Mouse (Mus musculus): ENCODE data around the gene Dapk3. TPM values are rescaled to one million over a fixed set of nuclear protein-coding genes. Genes with fewer than 3 reads are reported as not detected.
"Not testable (repeated sequence)": the region's sequence is repeated elsewhere in the genome, so short reads cannot be mapped to it uniquely, and the experiment has no call there.

Gene Dapk3
- polyA plus RNA-seq, 1 experiment from 2014 or later = 40.5 TPM

DNA sequence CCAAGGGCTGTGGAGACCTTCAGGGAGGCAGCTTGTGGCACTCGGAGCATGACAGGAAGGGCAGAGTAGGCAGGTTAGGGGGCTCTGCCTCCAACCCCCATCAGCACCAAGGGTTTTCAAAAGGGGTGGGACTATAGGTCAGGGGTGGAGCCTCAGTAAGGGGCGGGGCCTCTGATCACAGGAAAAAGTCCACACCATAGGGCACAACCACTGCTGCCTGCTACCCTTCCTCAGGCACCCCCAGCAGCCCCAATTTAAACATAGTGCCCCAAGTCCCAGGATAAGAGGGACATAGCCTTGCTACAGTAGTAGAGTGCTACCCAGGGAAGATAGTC, 20.5 kb upstream of the Dapk3 start:
- ATAC-seq (ENCODE audit: low read depth) = no peak
- H3K27me3 ChIP-seq (ENCODE audit: control insufficient read depth, insufficient read depth, low read depth, low read length) = no peaks in the 10 kb centered on the region
- H3K36me3 ChIP-seq (ENCODE audit: control insufficient read depth, insufficient read depth, low read length) = peaks cover 27% of the 10 kb centered on the region
- H3K27ac ChIP-seq (ENCODE audit: low read length) = no peak overlapping the region
- H3K9me3 ChIP-seq (ENCODE audit: control insufficient read depth, low read length) = no peaks in the 10 kb centered on the region
- peaks cover 11% of the 10 kb centered on the region for H3K4me1 ChIP-seq (replicated peaks; ENCODE audit: control insufficient read depth, insufficient read depth, low read length)
- WGBS = 55% methylated on average over 2 of the region's 2 CpGs
- H3K9ac ChIP-seq (ENCODE audit: low read length) = no peak overlapping the region
- no peak overlapping the region for H3K4me3 ChIP-seq (ENCODE audit: low read length)
- H3K4me2 ChIP-seq (ENCODE audit: low read depth, low read length) = no peak overlapping the region

- H3K9me3 ChIP-seq (ENCODE audit: control insufficient read depth, low read length) = no peaks in the 10 kb centered on the region
- no peak overlapping the region for H3K27ac ChIP-seq (ENCODE audit: low read length)
- H3K9ac ChIP-seq (ENCODE audit: low read length) = no peak overlapping the region
- no peak for ATAC-seq (ENCODE audit: low read depth)
- H3K4me1 ChIP-seq (replicated peaks; ENCODE audit: control insufficient read depth, insufficient read depth, low read length) = peaks cover 15% of the 10 kb centered on the region
- 54% methylated on average over 8 of the region's 8 CpGs for WGBS
- H3K4me2 ChIP-seq (ENCODE audit: low read depth, low read length) = no peak overlapping the region
- no peak overlapping the region for H3K4me3 ChIP-seq (ENCODE audit: low read length)
- H3K36me3 ChIP-seq (ENCODE audit: control insufficient read depth, insufficient read depth, low read length) = peaks cover 19% of the 10 kb centered on the region
- no peaks in the 10 kb centered on the region for H3K27me3 ChIP-seq (ENCODE audit: control insufficient read depth, insufficient read depth, low read depth, low read length)
Observed at GRCm38 (mm10) chr10:81165118-81165517, 17.7 kb upstream of the Dapk3 start.

- peak within 1 kb of the TSS; percentile 85 for H3K27ac ChIP-seq (ENCODE audit: low read length)
- H3K36me3 ChIP-seq (ENCODE audit: control insufficient read depth, insufficient read depth, low read length) = peaks cover 8% of the 10 kb centered on the region; the same call in 1 of the 2 replicates
- no peaks in the 10 kb centered on the region for H3K27me3 ChIP-seq (ENCODE audit: control insufficient read depth, insufficient read depth, low read depth, low read length)
- peak within 1 kb of the TSS; percentile 70 for H3K4me2 ChIP-seq (ENCODE audit: low read depth, low read length)
- peak within 1 kb of the TSS; percentile 91 for H3K9ac ChIP-seq (ENCODE audit: low read length)
- peak; percentile 94 for ATAC-seq (ENCODE audit: low read depth)
- no peaks in the 10 kb centered on the region for H3K9me3 ChIP-seq (ENCODE audit: control insufficient read depth, low read length)
- peak within 1 kb of the TSS; percentile 75 for H3K4me3 ChIP-seq (ENCODE audit: low read length)
- H3K4me1 ChIP-seq (replicated peaks; ENCODE audit: control insufficient read depth, insufficient read depth, low read length) = peaks cover 15% of the 10 kb centered on the region
- WGBS = under 1% methylated on average over 54 of the region's 64 CpGs
Observed at GRCm38 (mm10) chr10:81167200-81168086, 15.4 kb upstream of the Dapk3 start, which contains the start of gene Pias4. Gene Pias4, minus strand, starts transcription at chr10:81167923.

GRCm38 (mm10) chr10:81168087-81168431, 14.7 kb upstream of the Dapk3 start:
- Histone ChIP-seq H3K4me2 (ENCODE audit: low read depth, low read length) (peak overlapping the region; percentile 70), H3K27ac (ENCODE audit: low read length) (peak overlapping the region; percentile 85), H3K9me3 (ENCODE audit: control insufficient read depth, low read length) (no peaks in the 10 kb centered on the region), H3K4me1 (replicated peaks; ENCODE audit: control insufficient read depth, insufficient read depth, low read length) (peaks cover 15% of the 10 kb centered on the region), H3K4me3 (ENCODE audit: low read length) (peak overlapping the region; percentile 55), H3K9ac (ENCODE audit: low read length) (peak overlapping the region; percentile 66), H3K36me3 (ENCODE audit: control insufficient read depth, insufficient read depth, low read length) (peaks cover 4% of the 10 kb centered on the region; the same call in 1 of the 2 replicates), H3K27me3 (ENCODE audit: control insufficient read depth, insufficient read depth, low read depth, low read length) (no peaks in the 10 kb centered on the region)
- WGBS = 7% methylated on average over 5 of the region's 5 CpGs
- ATAC-seq (ENCODE audit: low read depth) = peak; percentile 61

GRCm38 (mm10) chr10:81168521-81169244, 14.1 kb upstream of the Dapk3 start:
- Histone ChIP-seq H3K4me1 (replicated peaks; ENCODE audit: control insufficient read depth, insufficient read depth, low read length) (peaks cover 20% of the 10 kb centered on the region), H3K4me3 (ENCODE audit: low read length) (peak overlapping the region; percentile 55), H3K9ac (ENCODE audit: low read length) (peak overlapping the region; percentile 66), H3K36me3 (ENCODE audit: control insufficient read depth, insufficient read depth, low read length) (peaks cover under 1% of the 10 kb centered on the region; the same call in 1 of the 2 replicates), H3K4me2 (ENCODE audit: low read depth, low read length) (peak overlapping the region; percentile 70), H3K27ac (ENCODE audit: low read length) (peak overlapping the region; percentile 85), H3K27me3 (ENCODE audit: control insufficient read depth, insufficient read depth, low read depth, low read length) (no peaks in the 10 kb centered on the region), H3K9me3 (ENCODE audit: control insufficient read depth, low read length) (no peaks in the 10 kb centered on the region)
- WGBS = 2% methylated on average over 29 of the region's 29 CpGs
- ATAC-seq (ENCODE audit: low read depth) = peak; percentile 56; the same call in 1 of the 2 replicates

GRCm38 (mm10) chr10:81169411-81169900, 13.3 kb upstream of the Dapk3 start:
- H3K27ac ChIP-seq (ENCODE audit: low read length) = peak overlapping the region; percentile 50; the same call in 1 of the 2 replicates
- H3K4me3 ChIP-seq (ENCODE audit: low read length) = not testable (repeated sequence)

DNA sequence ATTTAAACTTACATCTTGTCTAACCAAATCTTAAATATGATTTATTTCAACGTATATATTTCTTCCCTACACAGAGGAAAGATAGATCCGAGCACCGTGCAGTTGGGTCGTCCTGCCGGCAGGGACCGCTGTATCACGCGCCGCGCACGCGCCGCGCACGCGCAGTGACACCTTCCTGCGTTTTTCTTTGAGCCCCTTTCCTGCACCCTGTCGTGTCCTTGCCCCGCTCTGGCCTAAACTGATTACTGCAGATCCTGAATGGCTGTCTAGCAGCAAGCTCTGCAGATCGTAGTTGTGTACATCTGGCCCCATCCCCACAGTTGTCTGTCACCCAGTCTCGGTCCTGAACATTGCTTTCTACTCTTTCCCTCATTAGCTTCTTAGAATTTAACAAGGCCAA, 9.7 kb upstream of the Dapk3 start:
- H3K27ac ChIP-seq (ENCODE audit: low read length) = peak overlapping the region; percentile 77
- no peaks in the 10 kb centered on the region for H3K9me3 ChIP-seq (ENCODE audit: control insufficient read depth, low read length)
- ATAC-seq (ENCODE audit: low read depth) = peak; percentile 11
- H3K4me1 ChIP-seq (replicated peaks; ENCODE audit: control insufficient read depth, insufficient read depth, low read length) = peaks cover 31% of the 10 kb centered on the region
- H3K4me3 ChIP-seq (ENCODE audit: low read length) = 0 out of 2 replicates have a peak overlapping the region, but pooled peaks have one; percentile 1
- WGBS = 7% methylated on average over 21 of the region's 21 CpGs
- peak overlapping the region; percentile 62 for H3K9ac ChIP-seq (ENCODE audit: low read length)
- peaks cover 6% of the 10 kb centered on the region for H3K36me3 ChIP-seq (ENCODE audit: control insufficient read depth, insufficient read depth, low read length)
- H3K27me3 ChIP-seq (ENCODE audit: control insufficient read depth, insufficient read depth, low read depth, low read length) = no peaks in the 10 kb centered on the region
- H3K4me2 ChIP-seq (ENCODE audit: low read depth, low read length) = peak overlapping the region; percentile 48

More at GRCm38 (mm10) chr10:81169411-81169900, 13.3 kb upstream of the Dapk3 start:
- H3K9ac ChIP-seq (ENCODE audit: low read length); H3K27me3 ChIP-seq (ENCODE audit: control insufficient read depth, insufficient read depth, low read depth, low read length); H3K36me3 ChIP-seq (ENCODE audit: control insufficient read depth, insufficient read depth, low read length); ATAC-seq (ENCODE audit: low read depth); H3K9me3 ChIP-seq (ENCODE audit: control insufficient read depth, low read length): not testable (repeated sequence)
- WGBS = 24% methylated on average over 9 of the region's 14 CpGs
- Histone ChIP-seq H3K4me1 (replicated peaks; ENCODE audit: control insufficient read depth, insufficient read depth, low read length) (peaks cover 23% of the 10 kb centered on the region), H3K4me2 (ENCODE audit: low read depth, low read length) (peak overlapping the region; percentile 34; the same call in 1 of the 2 replicates)

DNA sequence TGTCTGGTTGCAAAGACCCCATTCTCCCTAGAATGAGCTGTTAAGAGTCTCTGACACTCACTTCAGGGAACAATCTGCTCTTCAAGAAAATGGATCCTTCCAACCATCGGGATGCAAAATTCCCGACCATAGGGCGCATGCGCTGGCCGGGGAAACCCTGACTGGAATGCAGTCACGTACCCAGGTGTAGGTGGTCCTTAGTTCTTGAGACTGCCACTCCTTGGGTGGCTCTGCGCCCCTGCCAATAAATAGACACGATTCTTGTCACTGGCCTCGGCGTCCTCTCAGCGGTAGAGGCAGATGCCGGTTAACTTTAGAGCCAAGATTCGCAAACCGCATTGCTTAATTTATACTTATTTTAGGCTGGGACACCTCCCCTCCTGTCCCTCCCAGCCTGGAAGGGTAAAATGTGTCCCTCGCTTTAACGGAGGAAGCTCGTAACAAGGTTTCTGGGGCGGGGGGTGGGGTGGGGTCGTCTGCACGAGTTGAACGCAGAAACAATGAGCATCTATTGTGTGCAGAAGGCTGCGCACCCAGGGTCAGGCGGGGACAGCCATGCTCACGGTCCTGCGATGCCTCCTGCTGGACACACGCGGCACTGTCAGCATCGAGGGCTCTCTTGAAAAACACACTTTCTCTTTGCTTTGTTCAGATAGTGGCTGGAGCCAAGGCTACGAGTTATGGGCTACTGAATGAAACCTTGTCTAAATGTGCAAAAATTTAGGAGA, 8.0 kb upstream of the Dapk3 start:
- peak overlapping the region; percentile 46 for H3K9ac ChIP-seq (ENCODE audit: low read length)
- no peaks in the 10 kb centered on the region for H3K9me3 ChIP-seq (ENCODE audit: control insufficient read depth, low read length)
- H3K4me1 ChIP-seq (replicated peaks; ENCODE audit: control insufficient read depth, insufficient read depth, low read length) = peaks cover 34% of the 10 kb centered on the region
- no peaks in the 10 kb centered on the region for H3K27me3 ChIP-seq (ENCODE audit: control insufficient read depth, insufficient read depth, low read depth, low read length)
- H3K4me3 ChIP-seq (ENCODE audit: low read length) = peak overlapping the region; percentile 40
- peaks cover 22% of the 10 kb centered on the region for H3K36me3 ChIP-seq (ENCODE audit: control insufficient read depth, insufficient read depth, low read length)
- WGBS = 3% methylated on average over 29 of the region's 29 CpGs
- peak; percentile 49 for ATAC-seq (ENCODE audit: low read depth)
- H3K27ac ChIP-seq (ENCODE audit: low read length) = peak overlapping the region; percentile 87
- peak overlapping the region; percentile 49 for H3K4me2 ChIP-seq (ENCODE audit: low read depth, low read length)

Data from lung, embryonic 16.5 days (tissue).